22 mouse cellular contexts compared by ENCODE assay signal in the genomic region with DNA sequence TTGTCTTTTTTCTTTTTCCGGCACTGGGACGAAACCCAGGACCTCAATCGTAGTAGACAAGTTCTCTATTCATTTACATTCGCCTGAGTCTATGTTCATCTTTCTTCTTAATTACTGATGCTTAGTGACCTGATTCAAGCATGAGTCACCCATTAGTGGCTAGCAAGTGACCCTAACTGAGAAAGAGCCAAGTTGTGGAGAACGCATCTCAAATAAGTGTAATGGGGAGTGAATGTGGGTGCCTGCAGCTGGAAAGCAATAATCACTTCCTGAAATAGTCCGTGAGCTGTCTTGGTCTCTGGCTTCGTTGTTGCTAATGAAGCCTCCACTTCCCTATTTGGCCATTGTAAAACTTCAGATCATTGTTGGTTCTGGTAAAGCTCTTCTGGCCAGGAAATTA.
DNase-seq lines count a peak whose midpoint lies in the region; ATAC-seq and TF ChIP-seq lines count a peak whose summit lies in the region.
"Had no signal": no experiment of that assay in that cellular context is flagged by ENCODE, and none has a peak within 500 bp of the region (broad histone marks: within the 10 kb centered on the region; RNA-seq: fewer than 3 reads in every experiment).

No protein-coding gene starts in this region.

- H3K4me2 ChIP-seq in CH12.LX (ENCODE audit: insufficient read depth, low read depth, poor library complexity, severe bottlenecking), result no peak overlapping the region
- H3K4me2 ChIP-seq in midbrain, embryonic 13.5 days (replicated peaks), result no peak overlapping the region
- H3K4me2 ChIP-seq: heart, embryonic 12.5 days; midbrain, embryonic 15.5 days; neural tube, embryonic 12.5 days had no signal

- TF ChIP-seq POLR2A in CH12.LX (IDR thresholded peaks at IDR 0.05; ENCODE audit: low read depth, low read length), result no peak

- DNase-seq in CH12.LX (ENCODE audit: extremely low read depth) (peak; percentile 21), MN1 (ENCODE audit: low spot score) (peak; percentile 50)
- DNase-seq in retina, postnatal 1 day, result peak; percentile 92
- no peak for DNase-seq in thymus, postnatal 14 days
- DNase-seq in right cerebral cortex, postnatal 36 days (ENCODE audit: low spot score in 2 of 2), result no peak
- DNase-seq: adrenal gland, adult 8-10 months; cerebellum, adult 8-10 months; gastrocnemius, postnatal 14 days; heart, postnatal 14 days; kidney, postnatal 36 days; liver; liver, postnatal 0 days had no signal

- H3K36me3 ChIP-seq in CH12.LX (replicated peaks in 1 of 2; ENCODE audit: control insufficient read depth in 1 of 2, insufficient read depth in 1 of 2, low read length in 1 of 2), result peaks cover 77 to 91% of the 10 kb centered on the region in 2 experiments
- peaks cover 89% of the 10 kb centered on the region for H3K36me3 ChIP-seq in midbrain, embryonic 13.5 days

- ATAC-seq in granulocyte monocyte progenitor cell, adult 5-6 weeks (replicated peaks; ENCODE audit: poor library complexity, severe bottlenecking), result peak; percentile 83
- ATAC-seq in midbrain, embryonic 13.5 days, result no peak
- ATAC-seq: forebrain, embryonic 16.5 days; intestine, postnatal 0 days; liver, postnatal 0 days; lung, postnatal 0 days; midbrain, embryonic 15.5 days had no signal

- H3K27me3 ChIP-seq in CH12.LX (replicated peaks), result no peaks in the 10 kb centered on the region
- no peaks in the 10 kb centered on the region for H3K27me3 ChIP-seq in midbrain, embryonic 13.5 days
- H3K27me3 ChIP-seq: heart, embryonic 12.5 days; midbrain, embryonic 15.5 days; neural tube, embryonic 12.5 days had no signal

- no peaks in the 10 kb centered on the region for H3K9me3 ChIP-seq in CH12.LX (replicated peaks; ENCODE audit: low read length)
- H3K9me3 ChIP-seq in midbrain, embryonic 13.5 days, result no peaks in the 10 kb centered on the region
- H3K9me3 ChIP-seq: forebrain, embryonic 10.5 days; heart, embryonic 12.5 days; limb, embryonic 10.5 days; midbrain, embryonic 15.5 days; neural tube, embryonic 12.5 days had no signal

- no peak overlapping the region for H3K27ac ChIP-seq in CH12.LX (ENCODE audit: insufficient read depth, low read depth)
- H3K27ac ChIP-seq in midbrain, embryonic 13.5 days, result no peak overlapping the region
- H3K27ac ChIP-seq: forebrain, embryonic 10.5 days; limb, embryonic 10.5 days; midbrain, embryonic 15.5 days; neural tube, embryonic 12.5 days had no signal

- WGBS in midbrain, embryonic 13.5 days, result 91% methylated on average over 7 of the region's 7 CpGs

- H3K4me1 ChIP-seq in CH12.LX (ENCODE audit: control insufficient read depth in 1 of 2, insufficient read depth in 2 of 2), result peaks cover 0 to 8% of the 10 kb centered on the region in 2 experiments; a peak in 2 of 4 replicates
- H3K4me1 ChIP-seq in midbrain, embryonic 13.5 days (replicated peaks), result no peaks in the 10 kb centered on the region
- H3K4me1 ChIP-seq: heart, embryonic 12.5 days; limb, embryonic 10.5 days; midbrain, embryonic 15.5 days; neural tube, embryonic 12.5 days had no signal

- H3K4me3 ChIP-seq in CH12.LX (replicated peaks in 1 of 3; ENCODE audit: low read depth in 2 of 3, low read length in 2 of 3, poor library complexity in 1 of 3), result no peak overlapping the region
- no peak overlapping the region for H3K4me3 ChIP-seq in midbrain, embryonic 13.5 days (replicated peaks)
- H3K4me3 ChIP-seq: forebrain, embryonic 10.5 days; heart, embryonic 12.5 days; limb, embryonic 10.5 days; midbrain, embryonic 15.5 days; neural tube, embryonic 12.5 days had no signal

- no peak for TF ChIP-seq EP300 in CH12.LX (IDR thresholded peaks at IDR 0.05; ENCODE audit: low read length)

- in situ Hi-C loops in CH12.LX (cut with MboI; ENCODE audit: low pct_ligation_motif_present, low pct_unique_long_range_greater_than_20kb, low sequenced_read_pairs), result loop anchor here (25.0 kb wide), 1 partner anchor 197 kb away; no protein-coding TSS in a partner anchor

- no peak overlapping the region for H3K9ac ChIP-seq in CH12.LX (ENCODE audit: insufficient read depth, low read depth)
- no peak overlapping the region for H3K9ac ChIP-seq in midbrain, embryonic 13.5 days (replicated peaks)
- H3K9ac ChIP-seq: heart, embryonic 12.5 days; liver, postnatal 0 days; midbrain, embryonic 15.5 days; neural tube, embryonic 12.5 days had no signal

- TF ChIP-seq CTCF in CH12.LX (conservative IDR thresholded peaks at IDR 0.05 in 1 of 2, IDR thresholded peaks at IDR 0.05 in 1 of 2; ENCODE audit: low read depth in 2 of 2, low read length in 2 of 2), result no peak

- TF ChIP-seq RAD21 in CH12.LX (IDR thresholded peaks at IDR 0.05; ENCODE audit: low read depth, low read length), result no peak

- dilution Hi-C loops in CH12.LX (cut with MboI; ENCODE audit: extremely low pct_ligation_motif_present, extremely low pct_unique_long_range_greater_than_20kb, low sequenced_read_pairs), result no loop called here

- no peaks in the 10 kb centered on the region for H3K79me2 ChIP-seq in CH12.LX (replicated peaks; ENCODE audit: control insufficient read depth, extremely low read depth, insufficient read depth, poor library complexity, severe bottlenecking)

TF ChIP-seq in CH12.LX, 34 proteins besides CTCF, POLR2A, EP300 and RAD21:
- TF ChIP-seq MAZ (IDR thresholded peaks at IDR 0.05; ENCODE audit: low read depth, low read length) (no peak), MAX (IDR thresholded peaks at IDR 0.05; ENCODE audit: low read length) (no peak), ZMIZ1 (IDR thresholded peaks at IDR 0.05; ENCODE audit: low read depth, low read length) (no peak), HCFC1 (IDR thresholded peaks at IDR 0.05; ENCODE audit: low read depth, low read length) (no peak), ZKSCAN1 (IDR thresholded peaks at IDR 0.05; ENCODE audit: borderline replicate concordance, low read depth, low read length) (no peak), ZNF384 (IDR thresholded peaks at IDR 0.05; ENCODE audit: low read depth, low read length) (no peak), USF1 (IDR thresholded peaks at IDR 0.05; ENCODE audit: low read depth, low read length) (no peak), ZC3H11A (IDR thresholded peaks at IDR 0.05; ENCODE audit: low read depth, low read length) (no peak), MAFK (IDR thresholded peaks at IDR 0.05; ENCODE audit: insufficient replicate concordance, low read length) (no peak), GABPA (IDR thresholded peaks at IDR 0.05; ENCODE audit: insufficient replicate concordance, low read depth, low read length) (no peak), UBTF (IDR thresholded peaks at IDR 0.05; ENCODE audit: low read depth, low read length) (no peak), KAT2A (IDR thresholded peaks at IDR 0.05; ENCODE audit: insufficient replicate concordance, low read length) (no peak), ETS1 (conservative IDR thresholded peaks at IDR 0.05; ENCODE audit: low read depth, low read length) (no peak), TCF12 (IDR thresholded peaks at IDR 0.05; ENCODE audit: low read depth, low read length) (no peak), CHD2 (IDR thresholded peaks at IDR 0.05; ENCODE audit: low read length) (no peak), MYC (IDR thresholded peaks at IDR 0.05; ENCODE audit: low read depth, low read length) (no peak), E2F4 (IDR thresholded peaks at IDR 0.05; ENCODE audit: insufficient replicate concordance, low read depth, low read length) (no peak), MXI1 (IDR thresholded peaks at IDR 0.05; ENCODE audit: low read depth, low read length) (no peak), NELFE (IDR thresholded peaks at IDR 0.05; ENCODE audit: low read depth, low read length) (no peak), SMC3 (IDR thresholded peaks at IDR 0.05; ENCODE audit: low read depth, low read length) (no peak)

Comparison
In these comparisons a context has a peak if more than half of its experiments do, and no peak if none do; other contexts are left out.
1. DNase-seq: peak in CH12.LX (single experiment), MN1 (single experiment) and retina, postnatal 1 day (single experiment); none in thymus, postnatal 14 days (single experiment) and right cerebral cortex, postnatal 36 days (0 of 2).